Mouse (Mus musculus): ENCODE measurements around the gene Traf3. TPM values are rescaled to one million over a fixed set of nuclear protein-coding genes. Genes with fewer than 3 reads are reported as not detected.

Gene Traf3
- total RNA-seq, 2 experiments from 2014 or later = 15.0 to 21.8 TPM

- no peak for ATAC-seq (replicated peaks; ENCODE audit: poor library complexity, severe bottlenecking)
Observed at GRCm38 (mm10) chr12:111246808-111247464, 80.8 kb downstream of the Traf3 start.

- no peak for ATAC-seq (replicated peaks; ENCODE audit: poor library complexity, severe bottlenecking)
Observed at GRCm38 (mm10) chr12:111249095-111249494, 82.9 kb downstream of the Traf3 start.

- no peak for ATAC-seq (replicated peaks; ENCODE audit: poor library complexity, severe bottlenecking)
Observed at GRCm38 (mm10) chr12:111250116-111250515, 83.9 kb downstream of the Traf3 start.

- ATAC-seq (replicated peaks; ENCODE audit: poor library complexity, severe bottlenecking) = no peak
Observed at GRCm38 (mm10) chr12:111251227-111251626, 85.1 kb downstream of the Traf3 start.

- ATAC-seq (replicated peaks; ENCODE audit: poor library complexity, severe bottlenecking) = no peak
Observed at GRCm38 (mm10) chr12:111263650-111264049, 97.5 kb downstream of the Traf3 start.

- ATAC-seq (replicated peaks; ENCODE audit: poor library complexity, severe bottlenecking) = no peak
Observed at GRCm38 (mm10) chr12:111265212-111265611, 99.0 kb downstream of the Traf3 start.

- ATAC-seq (replicated peaks; ENCODE audit: poor library complexity, severe bottlenecking) = no peak
Observed at GRCm38 (mm10) chr12:111266592-111266991, 100.4 kb downstream of the Traf3 start.

GRCm38 (mm10) chr12:111267673-111268325, 101.6 kb downstream of the Traf3 start:
- no peak for ATAC-seq (replicated peaks; ENCODE audit: poor library complexity, severe bottlenecking)

- ATAC-seq (replicated peaks; ENCODE audit: poor library complexity, severe bottlenecking) = no peak
Observed at GRCm38 (mm10) chr12:111270629-111271277, 104.6 kb downstream of the Traf3 start, which contains the start of gene Amn. Amn (plus strand) TSS chr12:111271095.

GRCm38 (mm10) chr12:111271406-111271805, 105.2 kb downstream of the Traf3 start:
- ATAC-seq (replicated peaks; ENCODE audit: poor library complexity, severe bottlenecking) = no peak

GRCm38 (mm10) chr12:111271966-111272365, 105.8 kb downstream of the Traf3 start:
- no peak for ATAC-seq (replicated peaks; ENCODE audit: poor library complexity, severe bottlenecking)

- ATAC-seq (replicated peaks; ENCODE audit: poor library complexity, severe bottlenecking) = peak; percentile 57
Observed at GRCm38 (mm10) chr12:111272420-111272819, 106.2 kb downstream of the Traf3 start.

- 0 out of 2 replicates have a peak, but pooled peaks have one; percentile 20 for ATAC-seq (replicated peaks; ENCODE audit: poor library complexity, severe bottlenecking)
Observed at GRCm38 (mm10) chr12:111274006-111274405, 107.8 kb downstream of the Traf3 start.

GRCm38 (mm10) chr12:111274447-111275149, 108.4 kb downstream of the Traf3 start:
- ATAC-seq (replicated peaks; ENCODE audit: poor library complexity, severe bottlenecking) = no peak

- ATAC-seq (replicated peaks; ENCODE audit: poor library complexity, severe bottlenecking) = no peak
Observed at GRCm38 (mm10) chr12:111275150-111275841, 109.1 kb downstream of the Traf3 start.

- ATAC-seq (replicated peaks; ENCODE audit: poor library complexity, severe bottlenecking) = no peak
Observed at GRCm38 (mm10) chr12:111276371-111276770, 110.2 kb downstream of the Traf3 start.

GRCm38 (mm10) chr12:111283573-111283972, 117.4 kb downstream of the Traf3 start:
- no peak for ATAC-seq (replicated peaks; ENCODE audit: poor library complexity, severe bottlenecking)

GRCm38 (mm10) chr12:111284532-111284931, 118.4 kb downstream of the Traf3 start:
- ATAC-seq (replicated peaks; ENCODE audit: poor library complexity, severe bottlenecking) = no peak

- ATAC-seq (replicated peaks; ENCODE audit: poor library complexity, severe bottlenecking) = no peak
Observed at GRCm38 (mm10) chr12:111293025-111293424, 126.9 kb downstream of the Traf3 start.
